Mouse (Mus musculus) hindbrain, embryonic 13.5 days (tissue): ENCODE data around the gene Scube1. TPM values are rescaled to one million over a fixed set of nuclear protein-coding genes. Genes with fewer than 3 reads are reported as not detected.
A peak's percentile ranks its signal among the peaks of the same experiment; 100 is the strongest.

ENCODE experiments used
- ATAC-seq: fragments of 200-750 bp; cut with Nextera tagmentation; 2 replicates; pipeline ENCODE4 v1.8.0; 2017; ENCODE audit warnings: moderate TSS enrichment; ENCODE audit not compliant: low FRiP score
- H3K27ac ChIP-seq: fragments of 300-500 bp; sonication (generic); 2 replicates; pipeline ENCODE4 v1.5.1; 2015; ENCODE audit warnings: inconsistent platforms, mild to moderate bottlenecking, moderate library complexity
- H3K27me3 ChIP-seq: fragments of 300-500 bp; sonication (generic); 2 replicates; pipeline ENCODE4 v1.6.1; 2015; ENCODE audit warnings: mild to moderate bottlenecking, inconsistent platforms
- H3K36me3 ChIP-seq: fragments of 300-500 bp; sonication (generic); 2 replicates; pipeline ENCODE4 v1.6.1; 2015; ENCODE audit warnings: mild to moderate bottlenecking, inconsistent platforms
- H3K4me1 ChIP-seq: fragments of 300-500 bp; sonication (generic); replicated peaks from 2 replicates; pipeline ENCODE4 v1.6.1; 2015; ENCODE audit warnings: inconsistent platforms
- H3K4me2 ChIP-seq: fragments of 300-500 bp; sonication (generic); 2 replicates; pipeline ENCODE4 v1.6.1; 2015; ENCODE audit warnings: inconsistent platforms, mild to moderate bottlenecking, moderate library complexity
- H3K4me3 ChIP-seq: fragments of 300-500 bp; sonication (generic); 2 replicates; pipeline ENCODE4 v1.5.1; 2015; ENCODE audit warnings: mild to moderate bottlenecking, inconsistent platforms
- H3K9ac ChIP-seq: fragments of 300-500 bp; sonication (generic); 2 replicates; pipeline ENCODE4 v1.6.1; 2015; ENCODE audit warnings: mild to moderate bottlenecking, inconsistent platforms
- H3K9me3 ChIP-seq: fragments of 300-500 bp; sonication (generic); 2 replicates; pipeline ENCODE4 v1.6.1; 2016; ENCODE audit warnings: inconsistent platforms
- WGBS: fragments of 180-500 bp; shearing (Covaris S2); methylation state at CpG from one replicate; pipeline ENCODE4 v1.1.7; 2015; 5-methylcytosine and 5-hydroxymethylcytosine counted together
- polyA plus RNA-seq: library from polyadenylated mRNA; unstranded; fragments of >200 nt; fragmentation: Nextera tagmentation; extraction: Ambion mirVana; gene quantifications from 2 replicates; pipeline ENCODE4 v1.2.1, GENCODE M21; 2015

The Scube1 gene
- polyA plus RNA-seq, 1 experiment from 2014 or later = 13.5 TPM

GRCm38 (mm10) chr15:83592260-83593188 lies 132.3 kb downstream of the Scube1 start:
- Histone ChIP-seq H3K4me3 (no peak overlapping the region), H3K9me3 (no peaks in the 10 kb centered on the region), H3K9ac (peak overlapping the region; percentile 85), H3K27me3 (no peaks in the 10 kb centered on the region), H3K4me2 (peak overlapping the region; percentile 82), H3K4me1 (peaks cover 37% of the 10 kb centered on the region), H3K27ac (no peak overlapping the region), H3K36me3 (peaks cover 24% of the 10 kb centered on the region)
- WGBS = 85% methylated on average over 8 of the region's 8 CpGs
- no peak for ATAC-seq

DNA sequence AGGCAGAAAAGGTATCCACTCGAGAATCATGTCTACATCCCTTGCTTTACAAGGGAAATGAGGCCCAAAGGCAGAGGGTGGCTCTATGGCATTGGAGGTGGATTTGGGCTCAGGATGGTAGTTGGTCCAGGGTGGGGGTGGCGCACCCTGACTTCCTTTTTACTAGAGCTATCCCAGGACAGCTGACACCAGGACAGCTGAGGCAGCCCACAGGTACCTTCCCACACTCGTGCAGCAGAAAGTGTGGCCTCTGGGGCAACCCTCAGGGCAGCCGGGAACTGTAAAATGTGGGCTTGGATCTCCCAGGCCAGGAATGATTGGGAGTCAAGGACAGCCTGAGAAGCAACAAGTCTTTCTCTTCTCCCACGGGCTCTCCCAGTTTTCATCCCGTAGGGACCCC lies 133.1 kb downstream of the Scube1 start:
- no peak overlapping the region for H3K4me2 ChIP-seq
- no peak overlapping the region for H3K27ac ChIP-seq
- no peaks in the 10 kb centered on the region for H3K9me3 ChIP-seq
- ATAC-seq = no peak
- no peak overlapping the region for H3K9ac ChIP-seq
- H3K36me3 ChIP-seq = peaks cover 32% of the 10 kb centered on the region
- peaks cover 37% of the 10 kb centered on the region for H3K4me1 ChIP-seq
- no peak overlapping the region for H3K4me3 ChIP-seq
- no peaks in the 10 kb centered on the region for H3K27me3 ChIP-seq
- 89% methylated on average over 6 of the region's 6 CpGs for WGBS

DNA sequence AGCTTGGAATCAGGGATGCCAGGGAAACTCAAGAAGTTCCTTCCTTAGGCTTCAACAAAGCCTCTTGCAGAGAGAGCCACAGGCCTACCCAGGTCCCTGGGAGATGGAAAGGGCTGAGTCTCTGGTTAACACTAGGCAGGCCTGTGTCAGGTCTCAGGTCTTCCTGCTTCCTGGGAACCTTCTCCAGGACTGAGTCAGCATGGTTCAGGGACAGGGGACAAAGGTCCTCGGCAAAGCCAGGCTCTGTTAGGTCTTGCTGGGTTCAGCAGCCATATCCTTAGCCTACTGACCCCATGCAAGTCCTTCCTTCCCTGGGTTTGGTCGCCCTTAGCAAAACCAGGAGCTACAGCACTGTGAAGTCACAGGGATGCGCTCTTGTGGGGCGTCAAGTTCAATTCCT lies 134.0 kb downstream of the Scube1 start:
- Histone ChIP-seq H3K36me3 (peaks cover 41% of the 10 kb centered on the region), H3K4me3 (no peak overlapping the region), H3K4me2 (no peak overlapping the region), H3K4me1 (peaks cover 37% of the 10 kb centered on the region), H3K27ac (no peak overlapping the region), H3K9ac (no peak overlapping the region), H3K9me3 (peaks cover 7% of the 10 kb centered on the region), H3K27me3 (no peaks in the 10 kb centered on the region)
- no peak for ATAC-seq
- 94% methylated on average over 4 of the region's 4 CpGs for WGBS

- Histone ChIP-seq H3K9me3 (peaks cover 7% of the 10 kb centered on the region), H3K9ac (no peak overlapping the region), H3K4me1 (no peaks in the 10 kb centered on the region), H3K27me3 (no peaks in the 10 kb centered on the region), H3K4me3 (no peak overlapping the region), H3K36me3 (peaks cover 90% of the 10 kb centered on the region), H3K27ac (no peak overlapping the region), H3K4me2 (no peak overlapping the region)
- 87% methylated on average over 6 of the region's 6 CpGs for WGBS
- no peak for ATAC-seq
These were observed 140.0 kb downstream of the Scube1 start for GRCm38 (mm10) chr15:83584741-83585220.

DNA sequence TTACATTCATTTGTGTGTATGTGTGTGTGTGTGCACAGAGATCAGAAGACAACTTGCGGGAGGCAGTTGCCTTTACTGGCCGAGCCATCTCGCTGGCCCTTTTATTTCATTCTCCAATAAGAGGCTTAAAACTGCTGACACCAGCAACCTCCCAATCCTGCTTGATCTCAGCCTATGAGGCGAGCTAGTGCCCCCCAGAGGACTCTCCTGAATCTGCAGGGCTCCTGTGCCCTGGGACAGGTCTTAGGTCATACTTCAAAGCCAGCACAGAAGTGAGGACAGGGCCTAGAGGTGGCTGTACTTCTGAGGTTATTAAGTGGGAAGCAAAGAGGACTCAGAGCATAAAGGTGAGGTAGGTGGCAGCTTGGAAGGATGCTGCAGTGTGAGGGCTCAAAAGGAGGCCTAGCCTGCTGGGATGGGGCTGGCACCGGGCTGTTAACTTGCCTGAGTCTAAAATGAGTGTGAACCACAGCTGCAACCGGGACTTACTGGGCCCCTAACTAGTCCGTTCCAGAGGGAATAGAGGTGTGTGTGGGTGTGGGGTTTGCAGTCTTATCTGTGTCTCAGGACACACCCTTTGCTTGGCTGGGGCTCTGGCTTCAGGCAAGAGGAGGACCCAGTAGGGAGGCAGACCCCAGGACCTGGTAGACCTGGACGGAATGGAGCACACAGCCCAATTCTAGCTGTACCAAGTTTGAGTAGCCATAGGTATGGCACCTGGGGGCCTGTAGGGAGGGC lies 141.2 kb downstream of the Scube1 start:
- Histone ChIP-seq H3K9ac (no peak overlapping the region), H3K4me2 (no peak overlapping the region), H3K36me3 (peaks cover 95% of the 10 kb centered on the region), H3K4me3 (no peak overlapping the region), H3K27ac (no peak overlapping the region), H3K4me1 (no peaks in the 10 kb centered on the region), H3K27me3 (no peaks in the 10 kb centered on the region), H3K9me3 (peaks cover 7% of the 10 kb centered on the region)
- ATAC-seq = no peak
- WGBS = 78% methylated on average over 8 of the region's 8 CpGs

DNA sequence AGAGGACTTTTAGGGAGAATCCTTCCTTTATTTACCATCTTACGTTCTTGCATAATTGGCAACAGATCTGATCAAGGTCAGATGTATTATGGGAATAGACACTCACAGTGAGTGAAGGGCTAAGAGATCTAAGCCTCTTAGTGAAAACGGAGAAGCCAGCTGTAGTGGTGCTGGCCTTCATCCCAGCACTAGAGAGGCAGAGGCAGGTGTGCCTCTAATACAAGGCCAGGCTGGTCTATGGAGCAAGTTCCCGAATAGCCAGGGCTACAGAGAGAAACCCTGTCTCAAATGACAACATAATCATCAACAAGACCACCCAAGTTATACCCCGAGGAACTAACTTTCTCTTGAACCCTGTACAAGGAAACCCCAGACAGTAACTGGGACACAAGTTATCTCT lies 141.9 kb downstream of the Scube1 start:
- Histone ChIP-seq H3K9ac (no peak overlapping the region), H3K27ac (no peak overlapping the region), H3K36me3 (peaks cover 96% of the 10 kb centered on the region), H3K27me3 (no peaks in the 10 kb centered on the region), H3K9me3 (peaks cover 7% of the 10 kb centered on the region), H3K4me1 (no peaks in the 10 kb centered on the region), H3K4me2 (no peak overlapping the region), H3K4me3 (no peak overlapping the region)
- WGBS = 86% methylated on average over 4 of the region's 4 CpGs
- ATAC-seq = no peak

GRCm38 (mm10) chr15:83576651-83577050 lies 148.2 kb downstream of the Scube1 start:
- 93% methylated on average over 9 of the region's 9 CpGs for WGBS
- ATAC-seq = no peak
- H3K36me3 ChIP-seq = peaks cover 77% of the 10 kb centered on the region

DNA sequence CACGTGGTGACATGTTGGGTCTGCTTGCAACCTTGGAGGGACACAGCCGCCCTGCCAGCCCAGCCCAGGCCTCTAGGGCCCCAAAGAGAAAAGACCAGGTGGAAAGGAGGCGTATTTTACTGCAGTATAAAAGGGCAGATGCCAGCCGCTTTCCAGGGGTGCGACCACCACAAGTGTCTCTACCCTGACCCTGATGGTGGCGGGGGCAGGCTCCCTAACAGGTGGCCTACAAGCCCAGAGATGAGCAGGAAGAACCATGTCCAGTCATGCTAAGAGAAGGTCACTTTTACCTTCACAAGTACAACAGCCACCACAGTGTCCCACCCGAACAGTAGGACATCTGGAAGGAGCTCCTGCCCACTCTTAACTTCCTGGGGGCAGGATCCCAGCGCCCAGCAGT lies 149.3 kb downstream of the Scube1 start:
- H3K9ac ChIP-seq = no peak overlapping the region
- no peak overlapping the region for H3K4me3 ChIP-seq
- WGBS = 95% methylated on average over 8 of the region's 8 CpGs
- H3K36me3 ChIP-seq = peaks cover 66% of the 10 kb centered on the region
- no peak overlapping the region for H3K27ac ChIP-seq
- H3K9me3 ChIP-seq = no peaks in the 10 kb centered on the region
- no peaks in the 10 kb centered on the region for H3K4me1 ChIP-seq
- H3K4me2 ChIP-seq = no peak overlapping the region
- no peaks in the 10 kb centered on the region for H3K27me3 ChIP-seq
- no peak for ATAC-seq

More at GRCm38 (mm10) chr15:83576651-83577050, 148.2 kb downstream of the Scube1 start:
- no peaks in the 10 kb centered on the region for H3K9me3 ChIP-seq
- H3K27me3 ChIP-seq = no peaks in the 10 kb centered on the region
- H3K9ac ChIP-seq = no peak overlapping the region
- H3K27ac ChIP-seq = no peak overlapping the region
- H3K4me1 ChIP-seq = no peaks in the 10 kb centered on the region
- no peak overlapping the region for H3K4me2 ChIP-seq
- no peak overlapping the region for H3K4me3 ChIP-seq

DNA sequence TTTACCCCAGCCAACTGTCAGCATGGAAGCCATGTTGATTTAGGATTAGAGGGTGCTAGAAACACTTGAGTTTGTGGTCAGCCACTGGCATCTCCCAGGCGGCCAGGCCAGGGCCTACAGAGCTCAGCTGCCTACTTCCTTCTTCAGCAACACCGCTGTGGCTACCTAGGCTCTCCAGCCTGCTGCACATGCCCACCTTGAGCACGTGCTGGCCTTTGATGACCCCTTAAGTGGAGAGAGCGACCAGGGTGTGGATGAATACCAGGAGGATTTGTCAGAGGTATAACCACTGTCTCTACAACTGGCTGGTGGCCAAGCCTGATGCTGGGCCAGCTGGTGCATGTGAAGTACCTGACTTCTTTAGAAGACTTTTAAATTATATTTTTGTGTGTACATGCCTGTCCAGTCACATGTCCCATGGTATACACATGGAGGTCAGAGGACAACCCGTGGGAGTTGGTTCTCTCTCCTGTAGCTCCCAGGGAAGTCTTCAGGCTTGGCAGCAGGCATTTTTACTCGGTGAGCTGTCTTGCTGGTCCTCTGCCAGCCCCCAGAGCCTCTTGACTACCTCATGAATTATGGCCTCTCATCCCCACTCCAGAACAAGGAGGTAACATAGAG lies 150.0 kb downstream of the Scube1 start:
- peaks cover 59% of the 10 kb centered on the region for H3K36me3 ChIP-seq
- H3K9ac ChIP-seq = no peak overlapping the region
- no peak overlapping the region for H3K4me3 ChIP-seq
- H3K9me3 ChIP-seq = no peaks in the 10 kb centered on the region
- 92% methylated on average over 6 of the region's 6 CpGs for WGBS
- no peaks in the 10 kb centered on the region for H3K27me3 ChIP-seq
- H3K4me1 ChIP-seq = no peaks in the 10 kb centered on the region
- H3K27ac ChIP-seq = no peak overlapping the region
- no peak overlapping the region for H3K4me2 ChIP-seq
- ATAC-seq = no peak

DNA sequence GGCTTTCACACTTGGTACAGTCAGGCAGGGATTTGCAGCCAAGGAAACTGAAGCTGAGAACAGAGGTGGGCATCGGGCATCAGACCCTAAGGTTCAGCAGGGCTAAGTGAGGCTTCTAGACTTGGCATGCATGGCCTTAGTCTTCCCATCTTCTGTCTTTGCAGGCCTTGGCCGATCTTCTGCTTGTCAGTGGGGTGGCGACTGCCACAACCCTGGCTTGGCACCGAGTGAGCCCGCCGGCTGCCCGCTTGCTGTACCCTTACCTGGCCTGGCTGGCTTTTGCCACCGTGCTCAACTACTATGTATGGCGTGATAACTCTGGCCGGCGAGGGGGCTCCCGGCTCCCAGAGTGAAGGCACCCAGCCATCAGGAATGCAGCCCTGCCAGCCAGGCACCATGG lies 151.2 kb downstream of the Scube1 start:
- ATAC-seq = no peak

DNA sequence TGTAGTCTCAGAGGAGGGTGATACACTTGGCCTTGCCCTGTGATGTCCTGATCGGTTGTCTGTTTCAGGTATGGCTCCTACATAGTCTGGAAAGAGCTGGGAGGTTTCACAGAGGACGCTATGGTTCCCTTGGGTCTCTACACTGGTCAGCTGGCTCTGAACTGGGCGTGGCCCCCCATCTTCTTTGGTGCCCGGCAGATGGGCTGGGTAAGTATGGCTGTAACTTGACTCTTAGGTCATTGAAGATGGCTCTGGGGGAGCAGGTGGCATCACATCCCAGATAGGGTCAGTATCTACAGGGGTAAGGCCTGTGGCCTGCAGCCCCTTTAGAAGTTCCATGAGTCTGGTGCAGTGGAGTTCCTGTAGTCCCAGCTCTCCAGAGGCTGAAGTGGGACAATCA lies 152.7 kb downstream of the Scube1 start:
- Histone ChIP-seq H3K4me3 (no peak overlapping the region), H3K9me3 (no peaks in the 10 kb centered on the region), H3K9ac (no peak overlapping the region), H3K4me2 (no peak overlapping the region), H3K4me1 (no peaks in the 10 kb centered on the region), H3K36me3 (peaks cover 33% of the 10 kb centered on the region), H3K27ac (no peak overlapping the region), H3K27me3 (no peaks in the 10 kb centered on the region)
- no peak for ATAC-seq
- WGBS = 88% methylated on average over 4 of the region's 4 CpGs

More for the DNA sequence above, 151.2 kb downstream of the Scube1 start:
- Histone ChIP-seq H3K4me1 (no peaks in the 10 kb centered on the region), H3K27ac (no peak overlapping the region), H3K9me3 (no peaks in the 10 kb centered on the region), H3K9ac (no peak overlapping the region), H3K27me3 (no peaks in the 10 kb centered on the region), H3K4me2 (no peak overlapping the region), H3K36me3 (peaks cover 48% of the 10 kb centered on the region), H3K4me3 (no peak overlapping the region)
- WGBS = 97% methylated on average over 12 of the region's 12 CpGs

DNA sequence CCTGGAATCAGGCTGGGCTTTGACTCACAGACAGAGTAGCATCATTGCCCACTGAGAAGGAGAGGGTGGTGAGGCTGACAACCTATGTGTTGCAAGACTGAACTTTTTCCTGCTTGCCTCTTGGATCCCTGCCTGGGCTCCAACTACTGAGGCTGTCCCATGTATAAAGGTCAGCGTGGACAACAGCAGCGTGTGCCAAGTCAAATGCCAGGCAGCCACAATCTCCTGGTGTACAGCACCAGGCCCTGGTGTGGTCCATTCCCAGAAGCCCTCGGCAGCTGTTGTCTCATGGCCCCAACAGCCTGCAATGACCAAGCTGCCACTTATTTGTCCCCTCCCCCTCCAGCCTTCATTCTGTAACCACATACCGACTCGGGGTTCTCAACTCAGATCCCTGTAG lies 153.2 kb downstream of the Scube1 start:
- 82% methylated on average over 5 of the region's 5 CpGs for WGBS
- H3K36me3 ChIP-seq = peaks cover 28% of the 10 kb centered on the region
- H3K4me2 ChIP-seq = no peak overlapping the region
- no peak overlapping the region for H3K27ac ChIP-seq
- H3K4me1 ChIP-seq = no peaks in the 10 kb centered on the region
- H3K27me3 ChIP-seq = no peaks in the 10 kb centered on the region
- H3K4me3 ChIP-seq = no peak overlapping the region
- ATAC-seq = no peak
- H3K9ac ChIP-seq = no peak overlapping the region
- H3K9me3 ChIP-seq = no peaks in the 10 kb centered on the region
